Mouse (Mus musculus): ENCODE measurements at regions not wholly inside any gene's neighbourhood (a gene's known extent, or its start where the extent isn't known, plus 50 kb on each side); places are given as distances from the start of the nearest gene placed in this dataset.
A peak's percentile ranks its signal among the peaks of the same experiment; 100 is the strongest.
"Not testable (repeated sequence)": the region's sequence is repeated elsewhere in the genome, so short reads cannot be mapped to it uniquely, and the experiment has no call there.

- no peak for DNase-seq
These were observed 157.4 kb downstream of the Prdm2 start for GRCm38 (mm10) chr4:143055371-143055770.

GRCm38 (mm10) chr4:143053029-143053428, 159.8 kb downstream of the Prdm2 start:
- DNase-seq: no peak

DNA sequence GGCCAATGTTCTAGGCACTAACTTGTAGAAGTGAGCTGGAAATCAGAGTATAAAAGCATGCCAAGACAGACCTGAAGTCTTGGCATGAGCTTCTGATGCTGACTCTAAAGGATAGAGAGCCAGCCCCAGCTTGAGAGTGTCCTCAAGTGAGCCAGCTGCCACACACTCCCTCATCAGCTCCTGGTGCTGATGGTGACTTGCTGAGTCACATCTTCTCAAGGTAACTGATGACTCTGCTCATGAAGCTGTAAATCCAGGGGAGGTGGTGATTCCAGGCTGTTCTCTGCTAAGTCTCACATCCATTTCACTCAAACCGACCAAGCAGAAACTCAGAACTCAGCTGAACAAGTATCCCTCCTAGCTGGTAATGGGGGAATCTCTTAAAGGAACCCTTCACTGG, 161.6 kb downstream of the Prdm2 start:
- DNase-seq: no peak

DNA sequence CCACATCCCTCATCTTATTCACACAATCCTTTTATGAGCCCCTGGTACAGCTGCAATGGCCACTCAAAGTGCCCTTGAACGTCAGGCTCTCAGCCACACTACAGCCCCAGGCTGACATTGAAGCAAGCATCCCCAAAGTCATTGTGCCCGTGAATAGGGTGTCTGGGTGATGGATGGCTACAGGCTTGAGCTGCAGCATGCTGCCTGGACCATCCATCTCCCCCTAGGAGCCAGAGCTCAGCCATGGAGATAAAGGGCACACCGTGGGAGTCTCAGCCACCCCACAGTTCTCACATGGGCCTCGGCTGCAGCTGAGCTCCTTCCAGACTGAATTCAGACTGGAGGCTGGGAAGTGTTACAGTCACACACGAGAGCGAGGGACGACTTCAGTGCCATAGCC, 167.6 kb downstream of the Prdm2 start:
- no peak for DNase-seq

GRCm38 (mm10) chr4:143042806-143043205, 170.0 kb downstream of the Prdm2 start:
- no peak for DNase-seq

- no peak for DNase-seq
These were observed 174.2 kb downstream of the Prdm2 start for GRCm38 (mm10) chr4:143038626-143039025.

DNA sequence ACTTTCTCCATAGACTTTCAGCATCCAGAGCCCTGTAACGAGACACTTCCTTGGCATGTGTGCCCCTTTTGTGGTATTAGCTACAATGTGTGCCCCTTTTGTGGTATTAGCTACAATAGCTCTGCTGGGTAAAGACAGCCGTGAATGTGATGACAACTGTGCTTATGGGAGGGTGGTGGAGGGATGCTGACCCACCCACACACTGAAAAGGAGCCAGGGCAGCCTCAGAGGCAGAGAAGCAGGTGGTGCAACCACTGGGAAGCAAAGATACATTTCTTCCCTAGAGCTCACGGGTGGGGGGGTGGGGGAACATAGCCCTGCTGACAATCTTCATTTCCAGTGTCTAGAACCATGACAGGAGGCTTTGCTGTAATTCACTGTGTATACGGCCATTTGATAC, 176.1 kb downstream of the Prdm2 start:
- DNase-seq: no peak

GRCm38 (mm10) chr4:143035089-143035488, 177.7 kb downstream of the Prdm2 start:
- DNase-seq: not testable (repeated sequence)

DNA sequence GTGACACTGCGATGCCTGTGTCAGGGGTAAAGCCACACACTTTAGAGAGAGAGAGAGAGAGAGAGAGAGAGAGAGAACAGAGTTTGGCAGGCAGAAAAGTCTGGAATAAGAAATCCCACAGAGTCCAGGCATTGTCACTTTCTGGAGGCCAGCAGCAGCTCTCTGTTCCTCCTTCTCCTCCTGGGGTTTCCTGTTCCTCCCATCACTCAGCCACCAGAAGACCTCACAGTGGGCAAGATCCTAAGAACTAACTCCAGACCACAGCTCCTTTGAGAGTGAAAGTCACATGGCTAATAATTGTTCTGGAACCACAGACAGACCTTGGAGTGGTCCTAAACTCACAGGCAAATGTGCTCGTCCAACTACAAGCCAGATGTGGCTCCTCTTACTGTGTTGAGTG, 178.5 kb downstream of the Prdm2 start:
- DNase-seq: not testable (repeated sequence)

DNA sequence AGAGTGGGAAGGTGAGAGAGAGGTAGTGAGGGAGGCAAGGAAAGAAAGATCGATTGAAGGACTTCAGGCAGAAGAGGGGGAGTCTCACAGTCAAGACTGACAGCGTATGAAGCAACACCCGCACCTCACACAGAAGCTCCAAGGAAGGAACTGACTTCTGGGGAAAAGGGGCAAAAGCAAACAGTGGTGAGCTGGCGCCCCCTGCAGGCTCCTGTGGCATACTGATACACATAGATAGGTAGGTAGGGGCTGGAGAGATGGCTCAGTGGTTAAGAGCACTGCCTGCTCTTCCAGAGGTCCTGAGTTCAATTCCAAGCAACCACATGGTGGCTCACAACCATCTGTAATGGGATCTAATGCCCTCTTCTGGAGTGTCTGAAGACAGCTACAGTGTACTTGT, 183.0 kb downstream of the Prdm2 start:
- DNase-seq: not testable (repeated sequence)

GRCm38 (mm10) chr4:143027292-143027691, 185.5 kb downstream of the Prdm2 start:
- peak; percentile 8 to 61 for DNase-seq

DNA sequence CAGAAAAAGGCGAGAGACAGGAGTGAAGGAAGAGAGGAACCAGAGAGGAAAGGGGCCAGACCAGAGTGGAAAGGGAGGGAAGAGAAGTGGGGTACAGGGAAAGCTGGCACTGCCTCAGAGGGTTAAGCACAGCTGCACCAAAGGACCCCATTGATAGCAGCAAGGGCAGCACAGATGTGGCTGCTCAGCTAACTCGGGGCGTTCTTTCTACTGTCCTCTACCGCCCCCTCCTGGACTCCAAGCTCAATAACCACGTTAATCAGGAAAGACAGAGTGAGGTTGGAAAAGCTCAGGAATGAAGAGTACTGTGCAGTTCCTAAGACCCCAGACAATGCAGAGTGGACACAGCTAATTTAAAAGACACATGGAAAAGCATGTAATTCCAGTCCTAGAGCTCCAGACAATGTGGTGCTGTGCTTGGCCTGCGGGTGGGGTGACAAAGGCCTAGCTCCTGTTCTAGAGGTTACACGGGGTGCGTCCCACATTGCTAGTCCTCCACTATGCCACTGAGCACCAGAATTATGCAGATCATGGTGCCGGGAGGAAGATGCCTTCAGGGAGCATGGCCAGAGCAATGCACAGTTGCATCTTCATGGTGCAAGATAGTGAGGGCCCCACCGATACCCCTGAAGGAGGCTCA, 191.4 kb downstream of the Prdm2 start:
- peak; percentile 18 to 52 for DNase-seq

DNA sequence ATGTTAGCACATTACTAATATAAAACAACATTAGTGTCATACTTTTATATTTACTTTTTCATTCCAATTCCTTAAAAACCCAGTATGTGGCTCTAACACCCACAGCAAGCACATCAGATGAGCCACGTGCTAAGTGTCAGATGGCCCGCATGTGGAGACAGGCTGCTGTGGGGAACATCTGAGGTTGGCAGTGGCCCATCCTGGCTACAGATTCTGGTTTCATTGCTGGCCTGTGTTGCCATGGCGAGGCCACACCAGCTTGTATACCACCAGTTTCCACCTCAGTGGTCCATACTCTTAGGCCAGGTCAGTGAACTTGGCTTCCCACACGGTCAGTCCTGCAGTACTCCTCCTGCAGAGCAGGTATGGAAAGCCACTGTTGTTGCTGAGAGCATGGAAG, 192.1 kb downstream of the Prdm2 start:
- DNase-seq: no peak

DNA sequence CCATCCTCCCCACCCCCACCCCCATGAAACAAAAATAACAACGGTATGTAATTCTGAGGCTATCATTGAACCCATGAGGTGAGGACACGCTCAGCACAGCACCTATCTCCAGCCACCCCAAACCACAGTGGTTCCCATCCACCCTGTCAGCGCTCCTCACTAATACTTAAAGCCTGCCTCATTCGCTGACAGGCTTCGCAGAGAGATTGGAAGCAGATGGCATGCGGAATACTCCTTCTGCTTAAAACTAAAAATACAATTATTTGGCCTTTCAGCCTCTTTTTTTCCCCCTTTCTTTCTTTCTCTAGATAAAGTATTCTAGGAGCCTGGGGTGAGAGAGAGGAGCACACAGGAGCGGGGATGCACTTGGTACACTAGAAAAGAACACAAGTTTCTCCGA, 199.9 kb downstream of the Prdm2 start:
- no peak for DNase-seq

DNA sequence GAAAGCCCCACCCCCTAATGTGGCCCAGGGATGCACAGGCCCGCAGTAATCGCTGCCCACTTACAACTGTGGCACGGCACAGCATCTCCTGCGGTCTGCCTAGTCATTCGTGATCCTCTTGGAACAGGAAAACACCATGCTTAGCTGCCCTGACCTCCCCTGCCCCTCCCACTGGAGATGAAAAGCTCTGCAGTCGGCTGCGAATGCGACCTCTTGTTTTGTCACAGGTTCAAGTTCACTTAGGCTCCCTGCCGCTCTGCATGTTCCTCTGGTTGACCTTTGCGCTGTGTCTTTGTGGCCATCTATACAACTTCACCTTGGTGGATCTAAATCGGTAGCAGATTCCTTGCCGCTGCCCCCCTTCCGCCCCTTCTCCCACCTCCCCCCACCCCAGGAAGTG, 210.8 kb downstream of the Prdm2 start:
- no peak for DNase-seq

- no peak for DNase-seq
These were observed 211.3 kb downstream of the Prdm2 start for GRCm38 (mm10) chr4:143001486-143001885.

- no peak for DNase-seq
These were observed 216.4 kb downstream of the Prdm2 start for GRCm38 (mm10) chr4:142996406-142996805.

DNA sequence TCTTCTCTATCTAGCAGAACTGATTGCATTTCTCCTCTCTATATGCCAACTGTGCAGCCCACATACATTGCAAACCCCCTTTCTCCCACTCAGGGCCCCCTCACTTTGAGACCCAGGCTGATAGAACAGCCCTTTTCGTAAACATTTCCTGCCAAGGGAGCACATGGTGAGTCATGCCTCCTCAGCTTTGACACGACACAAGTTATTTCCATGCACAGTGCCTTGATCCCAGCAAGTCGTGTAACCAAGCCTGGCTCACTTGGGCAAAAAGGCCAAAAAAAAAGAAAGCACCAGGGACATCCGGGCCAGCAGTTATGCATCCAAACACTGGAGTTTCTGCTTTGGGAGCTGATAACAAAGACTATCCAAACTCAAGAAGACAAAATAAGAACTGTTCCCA, 221.4 kb downstream of the Prdm2 start:
- no peak for DNase-seq

DNA sequence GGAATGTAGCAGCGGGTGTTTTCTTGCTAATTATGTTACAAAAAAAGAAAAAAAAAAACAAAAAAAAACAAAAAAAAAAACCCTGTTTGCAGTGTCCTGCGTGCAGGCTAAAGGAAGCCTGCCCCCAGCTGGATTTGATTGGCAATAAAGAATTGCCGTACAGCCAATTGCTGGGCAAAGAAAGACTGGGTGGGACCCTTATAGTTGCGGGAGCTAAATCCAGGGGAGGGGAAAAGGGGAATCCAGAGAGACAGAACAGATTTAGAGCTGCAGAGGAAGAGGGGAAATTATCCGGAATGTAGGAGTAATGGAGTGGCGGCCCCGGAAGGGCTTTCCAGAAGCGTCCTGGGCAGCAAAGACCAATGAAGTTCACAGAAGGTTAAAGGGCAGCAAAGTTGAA, 223.6 kb downstream of the Prdm2 start:
- DNase-seq: no peak

DNA sequence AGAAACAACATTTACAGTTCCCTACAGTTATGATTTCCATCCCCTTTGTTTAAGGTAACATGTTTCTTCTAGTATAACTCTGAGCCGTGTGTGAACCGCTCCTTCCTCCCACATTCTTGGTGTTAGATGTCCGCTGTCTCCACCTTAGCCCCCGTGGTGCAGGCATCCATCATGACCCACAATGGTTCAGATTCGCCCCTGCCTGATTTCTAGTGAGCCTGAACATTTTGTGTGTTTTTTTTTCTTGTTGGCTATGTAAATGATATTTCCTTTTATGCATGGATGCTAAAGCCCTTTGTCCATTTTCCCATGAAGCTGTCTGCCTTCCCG, 229.5 kb downstream of the Prdm2 start:
- DNase-seq: no peak

- DNase-seq: no peak
These were observed 230.1 kb downstream of the Prdm2 start for GRCm38 (mm10) chr4:142982585-142983294.

- DNase-seq: no peak
These were observed 237.2 kb downstream of the Prdm2 start for GRCm38 (mm10) chr4:142975620-142976019.

GRCm38 (mm10) chr4:142970040-142970439, 242.8 kb downstream of the Prdm2 start:
- DNase-seq: no peak

GRCm38 (mm10) chr4:142967604-142968003, 245.2 kb downstream of the Prdm2 start:
- no peak for DNase-seq

DNA sequence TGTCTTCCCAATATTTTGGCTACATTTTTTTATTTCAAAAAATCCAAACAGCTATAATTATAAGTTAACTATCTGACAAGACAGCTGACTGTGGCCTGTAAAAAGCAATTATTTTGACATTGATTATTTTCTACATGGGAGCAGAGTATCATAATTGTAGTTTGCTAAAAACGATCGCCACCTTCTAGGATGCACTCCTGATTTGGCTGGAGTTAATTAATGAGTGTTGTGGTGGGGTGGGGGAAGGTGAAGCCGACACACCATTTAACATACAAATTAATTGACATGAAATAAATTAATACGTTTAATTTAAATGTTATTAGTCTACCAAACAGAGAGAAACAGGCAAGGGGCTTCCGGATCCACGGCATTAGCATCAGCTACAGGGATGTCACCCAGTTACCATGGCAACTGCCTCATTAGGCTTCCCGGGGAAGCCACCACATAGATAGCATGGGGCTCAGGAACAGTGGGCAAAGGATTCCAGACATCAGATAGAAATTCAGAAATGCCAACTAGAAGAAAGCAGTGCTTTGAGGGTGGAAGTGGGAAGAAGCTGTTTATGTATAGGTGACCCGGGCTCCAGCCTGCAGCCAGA, 255.9 kb downstream of the Prdm2 start:
- no peak for DNase-seq

All from kidney, adult 8-10 months (tissue).